Mouse (Mus musculus) midbrain, embryonic 13.5 days (tissue): ENCODE measurements around the gene Foxn2. TPM values are rescaled to one million over a fixed set of nuclear protein-coding genes. Genes with fewer than 3 reads are reported as not detected.
"Not testable (repeated sequence)": the region's sequence is repeated elsewhere in the genome, so short reads cannot be mapped to it uniquely, and the experiment has no call there.

ENCODE experiments used
- ATAC-seq: fragments of 200-750 bp; cut with Nextera tagmentation; 2 replicates; pipeline ENCODE4 v1.8.0; 2017; ENCODE audit warnings: mild to moderate bottlenecking, moderate TSS enrichment, moderate library complexity
- H3K27ac ChIP-seq: fragments of 300-500 bp; sonication (generic); 2 replicates; pipeline ENCODE4 v1.5.1; 2015; ENCODE audit warnings: inconsistent platforms, mild to moderate bottlenecking, moderate library complexity
- H3K27me3 ChIP-seq: fragments of 300-500 bp; sonication (generic); 2 replicates; pipeline ENCODE4 v1.6.1; 2015; ENCODE audit warnings: mild to moderate bottlenecking, inconsistent platforms
- H3K36me3 ChIP-seq: fragments of 300-500 bp; sonication (generic); 2 replicates; pipeline ENCODE4 v1.6.1; 2015; ENCODE audit warnings: mild to moderate bottlenecking, inconsistent platforms
- H3K4me1 ChIP-seq: fragments of 300-500 bp; sonication (generic); replicated peaks from 2 replicates; pipeline ENCODE4 v1.6.1; 2015; ENCODE audit warnings: inconsistent platforms
- H3K4me2 ChIP-seq: fragments of 300-500 bp; sonication (generic); replicated peaks from 2 replicates; pipeline ENCODE4 v1.6.1; 2015; ENCODE audit warnings: moderate library complexity, mild to moderate bottlenecking, inconsistent platforms
- H3K4me3 ChIP-seq: fragments of 300-500 bp; sonication (generic); replicated peaks from 2 replicates; pipeline ENCODE4 v1.5.1; 2015; ENCODE audit warnings: mild to moderate bottlenecking, inconsistent platforms
- H3K9ac ChIP-seq: fragments of 300-500 bp; sonication (generic); replicated peaks from 2 replicates; pipeline ENCODE4 v1.6.1; 2015; ENCODE audit warnings: mild to moderate bottlenecking, inconsistent platforms
- H3K9me3 ChIP-seq: fragments of 300-500 bp; sonication (generic); 2 replicates; pipeline ENCODE4 v1.6.1; 2016; ENCODE audit warnings: mild to moderate bottlenecking, inconsistent platforms
- WGBS: fragments of 180-500 bp; shearing (Covaris S2); methylation state at CpG from one replicate; pipeline ENCODE4 v1.1.7; 2015; 5-methylcytosine and 5-hydroxymethylcytosine counted together
- polyA plus RNA-seq: library from polyadenylated mRNA; unstranded; fragments of >200 nt; fragmentation: Nextera tagmentation; extraction: Ambion mirVana; gene quantifications from 2 replicates; pipeline ENCODE4 v1.2.1, GENCODE M21; 2015

Gene Foxn2
- polyA plus RNA-seq, 1 experiment from 2014 or later, result 9.6 TPM

- Histone ChIP-seq H3K9me3 (no peaks in the 10 kb centered on the region), H3K9ac (no peak overlapping the region), H3K4me1 (no peaks in the 10 kb centered on the region), H3K4me3 (no peak overlapping the region), H3K27ac (no peak overlapping the region), H3K4me2 (no peak overlapping the region), H3K36me3 (no peaks in the 10 kb centered on the region), H3K27me3 (no peaks in the 10 kb centered on the region)
- no peak for ATAC-seq
- 88% methylated on average over 4 of the region's 4 CpGs for WGBS
Measured at GRCm38 (mm10) chr17:88420426-88420825, 20.1 kb upstream of the Foxn2 start.

- H3K9ac ChIP-seq, result no peak overlapping the region
- H3K27ac ChIP-seq, result no peak overlapping the region
- H3K36me3 ChIP-seq, result no peaks in the 10 kb centered on the region
- ATAC-seq, result no peak
- 94% methylated on average over 6 of the region's 6 CpGs for WGBS
- H3K9me3 ChIP-seq, result no peaks in the 10 kb centered on the region
- no peak overlapping the region for H3K4me3 ChIP-seq
- no peaks in the 10 kb centered on the region for H3K27me3 ChIP-seq
- no peak overlapping the region for H3K4me2 ChIP-seq
- no peaks in the 10 kb centered on the region for H3K4me1 ChIP-seq
Measured at GRCm38 (mm10) chr17:88421246-88421645, 19.3 kb upstream of the Foxn2 start.

- Histone ChIP-seq H3K9ac (no peak overlapping the region), H3K36me3 (no peaks in the 10 kb centered on the region), H3K4me2 (no peak overlapping the region), H3K9me3 (no peaks in the 10 kb centered on the region), H3K27ac (no peak overlapping the region), H3K27me3 (no peaks in the 10 kb centered on the region), H3K4me1 (no peaks in the 10 kb centered on the region), H3K4me3 (no peak overlapping the region)
- ATAC-seq, result no peak
- 91% methylated on average over 2 of the region's 2 CpGs for WGBS
Measured at GRCm38 (mm10) chr17:88430719-88431118, 9.8 kb upstream of the Foxn2 start.

- no peak overlapping the region for H3K27ac ChIP-seq
- H3K9me3 ChIP-seq, result no peaks in the 10 kb centered on the region
- H3K4me1 ChIP-seq, result no peaks in the 10 kb centered on the region
- H3K36me3 ChIP-seq, result no peaks in the 10 kb centered on the region
- H3K27me3 ChIP-seq, result 0 out of 2 replicates have a peak, but pooled peaks cover 5% of the 10 kb centered on the region
- no peak overlapping the region for H3K4me2 ChIP-seq
- H3K4me3 ChIP-seq, result no peak overlapping the region
- no peak overlapping the region for H3K9ac ChIP-seq
- WGBS, result 82% methylated on average over 12 of the region's 12 CpGs
- ATAC-seq, result no peak
Measured at GRCm38 (mm10) chr17:88431486-88431885, 9.0 kb upstream of the Foxn2 start.

- Histone ChIP-seq H3K4me1 (no peaks in the 10 kb centered on the region), H3K4me3 (no peak overlapping the region), H3K4me2 (no peak overlapping the region), H3K9ac (no peak overlapping the region), H3K9me3 (no peaks in the 10 kb centered on the region), H3K27ac (no peak overlapping the region), H3K27me3 (0 out of 2 replicates have a peak, but pooled peaks cover 5% of the 10 kb centered on the region), H3K36me3 (no peaks in the 10 kb centered on the region)
- 89% methylated on average over 10 of the region's 10 CpGs for WGBS
- no peak for ATAC-seq
Measured at GRCm38 (mm10) chr17:88431987-88432386, 8.5 kb upstream of the Foxn2 start.

- Histone ChIP-seq H3K9ac (no peak overlapping the region), H3K4me1 (0 out of 2 replicates have a peak, but pooled peaks cover 4% of the 10 kb centered on the region), H3K9me3 (no peaks in the 10 kb centered on the region), H3K27ac (no peak overlapping the region), H3K27me3 (peaks cover 12% of the 10 kb centered on the region; the same call in 1 of the 2 replicates), H3K4me2 (no peak overlapping the region), H3K36me3 (no peaks in the 10 kb centered on the region), H3K4me3 (no peak overlapping the region)
- WGBS, result 79% methylated on average over 10 of the region's 10 CpGs
- ATAC-seq, result no peak
Measured at GRCm38 (mm10) chr17:88435322-88435721, 5.2 kb upstream of the Foxn2 start.

- 0 out of 2 replicates have a peak, but pooled peaks cover 4% of the 10 kb centered on the region for H3K4me1 ChIP-seq
- H3K36me3 ChIP-seq, result no peaks in the 10 kb centered on the region
- no peak overlapping the region for H3K4me2 ChIP-seq
- no peak overlapping the region for H3K4me3 ChIP-seq
- no peak for ATAC-seq
- no peak overlapping the region for H3K27ac ChIP-seq
- 97% methylated on average over 4 of the region's 4 CpGs for WGBS
- no peaks in the 10 kb centered on the region for H3K9me3 ChIP-seq
- no peak overlapping the region for H3K9ac ChIP-seq
- H3K27me3 ChIP-seq, result peaks cover 12% of the 10 kb centered on the region; the same call in 1 of the 2 replicates
Measured at GRCm38 (mm10) chr17:88436284-88436683, 4.2 kb upstream of the Foxn2 start.

GRCm38 (mm10) chr17:88436749-88437148 is 3.8 kb upstream of the Foxn2 start:
- H3K4me2 ChIP-seq, H3K27ac ChIP-seq, H3K36me3 ChIP-seq, H3K4me1 ChIP-seq, ATAC-seq, H3K4me3 ChIP-seq, H3K9ac ChIP-seq, H3K9me3 ChIP-seq: not testable (repeated sequence)
- WGBS, result 95% methylated on average over 5 of the region's 5 CpGs
- peaks cover 12% of the 10 kb centered on the region; the same call in 1 of the 2 replicates for H3K27me3 ChIP-seq

GRCm38 (mm10) chr17:88437391-88437790 is 3.1 kb upstream of the Foxn2 start:
- no peak overlapping the region for H3K4me2 ChIP-seq
- no peak overlapping the region for H3K4me3 ChIP-seq
- WGBS, result 80% methylated on average over 1 of the region's 1 CpGs
- peaks cover 12% of the 10 kb centered on the region; the same call in 1 of the 2 replicates for H3K27me3 ChIP-seq
- 0 out of 2 replicates have a peak, but pooled peaks cover 4% of the 10 kb centered on the region for H3K4me1 ChIP-seq
- no peak for ATAC-seq
- no peak overlapping the region for H3K27ac ChIP-seq
- no peaks in the 10 kb centered on the region for H3K9me3 ChIP-seq
- no peak overlapping the region for H3K9ac ChIP-seq
- H3K36me3 ChIP-seq, result no peaks in the 10 kb centered on the region

- peak overlapping the region; percentile 89; the same call in 1 of the 2 replicates for H3K9ac ChIP-seq
- peaks cover 11% of the 10 kb centered on the region; the same call in 1 of the 2 replicates for H3K4me1 ChIP-seq
- H3K9me3 ChIP-seq, result no peaks in the 10 kb centered on the region
- 89% methylated on average over 12 of the region's 12 CpGs for WGBS
- no peak for ATAC-seq
- peaks cover 12% of the 10 kb centered on the region; the same call in 1 of the 2 replicates for H3K27me3 ChIP-seq
- H3K36me3 ChIP-seq, result no peaks in the 10 kb centered on the region
- peak overlapping the region; percentile 83 for H3K4me2 ChIP-seq
- no peak overlapping the region; the same call in 1 of the 2 replicates for H3K27ac ChIP-seq
- peak overlapping the region; percentile 88 for H3K4me3 ChIP-seq
Measured at GRCm38 (mm10) chr17:88439536-88440050, 918 bp upstream of the Foxn2 start.

GRCm38 (mm10) chr17:88441001-88441431 is 505 bp downstream of the Foxn2 start:
- H3K27me3 ChIP-seq, result peaks cover 12% of the 10 kb centered on the region; the same call in 1 of the 2 replicates
- peak overlapping the region; percentile 93 for H3K27ac ChIP-seq
- H3K9ac ChIP-seq, result peak overlapping the region; percentile 89
- H3K36me3 ChIP-seq, result no peaks in the 10 kb centered on the region
- H3K4me1 ChIP-seq, result peaks cover 11% of the 10 kb centered on the region; the same call in 1 of the 2 replicates
- peak; percentile 69 for ATAC-seq
- WGBS, result under 1% methylated on average over 55 of the region's 55 CpGs
- peak overlapping the region; percentile 88 for H3K4me3 ChIP-seq
- H3K9me3 ChIP-seq, result no peaks in the 10 kb centered on the region
- peak overlapping the region; percentile 83 for H3K4me2 ChIP-seq

- Histone ChIP-seq H3K4me3 (peak overlapping the region; percentile 88), H3K4me2 (peak overlapping the region; percentile 83), H3K27me3 (peaks cover 8% of the 10 kb centered on the region; the same call in 1 of the 2 replicates), H3K9ac (peak overlapping the region; percentile 89), H3K36me3 (no peaks in the 10 kb centered on the region), H3K27ac (peak overlapping the region; percentile 93), H3K4me1 (peaks cover 11% of the 10 kb centered on the region; the same call in 1 of the 2 replicates), H3K9me3 (no peaks in the 10 kb centered on the region)
- ATAC-seq, result peak; percentile 66
- WGBS, result under 1% methylated on average over 47 of the region's 48 CpGs
Measured at GRCm38 (mm10) chr17:88441432-88442174, 1.1 kb downstream of the Foxn2 start.
